Mouse (Mus musculus) embryonic fibroblast, embryonic 13.5 days (primary cell): ENCODE measurements around the gene Pik3c2g. TPM values are rescaled to one million over a fixed set of nuclear protein-coding genes. Genes with fewer than 3 reads are reported as not detected.

Experiments
- H3K27ac ChIP-seq: 2 replicates; pipeline ENCODE4 v1.5.1; 2012; ENCODE audit warnings: low read length, control low read depth, inconsistent platforms; ENCODE audit not compliant: insufficient read depth
- H3K4me1 ChIP-seq: 2 replicates; pipeline ENCODE4 v1.6.1; 2011; ENCODE audit warnings: low read length; ENCODE audit not compliant: control insufficient read depth, insufficient read depth
- H3K4me3 ChIP-seq: 2 replicates; pipeline ENCODE4 v1.5.1; 2011; ENCODE audit warnings: mild to moderate bottlenecking, control low read depth, low read length; ENCODE audit not compliant: insufficient read depth
- CTCF ChIP-seq: IDR thresholded peaks from 2 replicates; pipeline ENCODE4 v1.5.1; 2011; ENCODE audit warnings: mild to moderate bottlenecking, control low read depth, low read length, moderate library complexity, borderline replicate concordance; ENCODE audit not compliant: insufficient read depth
- POLR2A ChIP-seq: IDR thresholded peaks from 2 replicates; pipeline ENCODE4 v1.6.1; 2011; ENCODE audit warnings: low read depth, mild to moderate bottlenecking, control low read depth, low read length, moderate library complexity
- polyA plus RNA-seq: library from polyadenylated mRNA; stranded (reverse); fragments of >200 nt; gene quantifications from 2 replicates; pipeline ENCODE4 v1.2.4, GENCODE M21; 2011; ENCODE audit warnings: low read depth; ENCODE audit not compliant: missing spikeins, insufficient read length

Pik3c2g gene
- polyA plus RNA-seq, 1 experiment = not detected

- H3K4me1 ChIP-seq = no peaks in the 10 kb centered on the region
- no peak overlapping the region; the same call in 1 of the 2 replicates for H3K4me3 ChIP-seq
- H3K27ac ChIP-seq = no peak overlapping the region
- TF ChIP-seq CTCF (no peak), POLR2A (no peak)
These were observed 2.3 kb downstream of the Pik3c2g start for GRCm38 (mm10) chr6:139589291-139589690.

- H3K4me3 ChIP-seq = no peak overlapping the region
- no peak overlapping the region for H3K27ac ChIP-seq
- TF ChIP-seq POLR2A = no peak
- TF ChIP-seq CTCF = no peak
- no peaks in the 10 kb centered on the region for H3K4me1 ChIP-seq
These were observed 2.8 kb downstream of the Pik3c2g start for GRCm38 (mm10) chr6:139589854-139590253.

DNA sequence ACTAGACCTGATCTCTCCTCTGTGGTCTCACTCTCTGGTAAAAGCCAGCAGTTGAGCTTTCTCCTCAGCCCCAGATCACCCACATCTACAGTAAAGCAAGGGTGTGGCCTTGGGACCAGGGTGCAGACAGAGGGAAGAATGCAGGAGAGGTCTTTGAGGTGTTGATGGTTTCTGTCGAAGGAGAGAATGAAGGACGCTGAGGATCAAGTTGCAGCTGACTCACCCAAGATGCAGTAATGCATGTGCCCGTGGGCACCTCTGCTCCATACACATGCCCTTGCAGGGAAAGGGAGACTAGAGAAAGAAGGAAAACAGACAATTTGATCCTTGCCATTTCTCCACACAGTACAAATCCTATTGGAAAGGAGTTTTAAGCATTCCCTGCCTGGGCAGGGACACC lies 5.1 kb downstream of the Pik3c2g start:
- H3K4me3 ChIP-seq = no peak overlapping the region
- no peaks in the 10 kb centered on the region for H3K4me1 ChIP-seq
- H3K27ac ChIP-seq = no peak overlapping the region
- TF ChIP-seq CTCF (no peak), POLR2A (no peak)

DNA sequence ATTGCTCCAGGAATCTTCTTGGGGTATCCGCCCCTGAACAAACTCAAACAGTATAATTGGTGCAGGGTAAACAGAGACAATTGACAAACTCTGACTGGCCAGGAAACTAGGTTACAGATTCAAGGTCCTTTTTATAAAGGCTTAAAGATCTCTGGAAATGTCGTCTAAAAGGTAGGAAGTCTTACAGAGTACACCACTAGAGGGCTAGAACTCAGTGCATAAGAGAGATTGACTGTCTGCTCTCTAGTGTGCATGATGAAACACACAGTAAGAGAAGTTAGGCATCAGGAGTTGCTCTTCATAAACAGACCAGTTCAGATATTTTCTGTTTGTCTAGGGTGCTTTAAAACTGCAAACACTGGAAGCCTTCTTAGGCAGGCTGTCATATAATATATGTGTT lies 9.4 kb downstream of the Pik3c2g start:
- TF ChIP-seq POLR2A = no peak
- Histone ChIP-seq H3K4me1 (no peaks in the 10 kb centered on the region), H3K4me3 (no peak overlapping the region), H3K27ac (peak overlapping the region; percentile 60; the same call in 1 of the 2 replicates)

DNA sequence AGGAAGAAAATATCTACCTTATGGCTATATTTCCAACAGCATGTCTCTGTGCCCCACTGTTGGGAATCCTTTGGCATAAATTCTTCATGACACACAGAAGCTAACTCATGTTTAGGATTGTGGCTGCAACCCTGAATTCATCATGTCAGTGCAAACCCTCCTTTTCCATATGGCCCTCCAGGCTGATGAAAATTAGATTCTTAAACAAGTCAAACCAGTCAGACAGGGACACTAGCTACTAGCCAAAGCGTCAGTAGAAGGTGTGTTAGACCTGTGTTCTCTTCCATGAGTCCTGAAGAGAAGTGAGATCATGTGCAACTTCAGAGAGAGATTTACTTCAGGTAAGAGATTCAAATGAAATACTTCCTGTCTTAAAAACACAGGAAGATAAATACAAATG lies 12.2 kb downstream of the Pik3c2g start:
- H3K4me1 ChIP-seq = no peaks in the 10 kb centered on the region
- TF ChIP-seq POLR2A (no peak), CTCF (no peak)
- H3K4me3 ChIP-seq = no peak overlapping the region
- no peak overlapping the region for H3K27ac ChIP-seq

DNA sequence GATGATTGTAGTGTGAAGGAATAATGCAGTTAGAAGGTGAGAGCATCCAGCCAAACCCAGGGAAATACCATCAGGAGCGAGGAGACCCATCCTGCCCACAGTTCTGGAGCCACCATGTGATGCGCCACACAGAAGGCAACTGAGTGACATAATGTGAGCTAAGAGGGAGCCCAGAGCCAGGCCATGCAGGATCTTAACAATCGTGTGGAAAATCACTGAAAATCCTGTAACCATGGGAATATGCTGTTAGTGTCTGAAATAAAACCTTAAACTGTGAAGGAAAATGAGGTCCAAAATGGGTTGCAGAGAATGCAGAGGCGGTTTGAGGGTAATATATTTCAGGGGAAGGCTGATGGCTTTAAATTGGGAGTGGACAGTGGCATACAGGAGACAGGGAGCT lies 31.8 kb downstream of the Pik3c2g start:
- H3K4me1 ChIP-seq = no peaks in the 10 kb centered on the region
- no peak overlapping the region for H3K4me3 ChIP-seq
- H3K27ac ChIP-seq = no peak overlapping the region
- no peak for TF ChIP-seq POLR2A
- no peak for TF ChIP-seq CTCF

GRCm38 (mm10) chr6:139624756-139625155 lies 37.7 kb downstream of the Pik3c2g start:
- TF ChIP-seq CTCF (no peak), POLR2A (no peak)
- Histone ChIP-seq H3K4me1 (no peaks in the 10 kb centered on the region), H3K27ac (no peak overlapping the region), H3K4me3 (no peak overlapping the region)

DNA sequence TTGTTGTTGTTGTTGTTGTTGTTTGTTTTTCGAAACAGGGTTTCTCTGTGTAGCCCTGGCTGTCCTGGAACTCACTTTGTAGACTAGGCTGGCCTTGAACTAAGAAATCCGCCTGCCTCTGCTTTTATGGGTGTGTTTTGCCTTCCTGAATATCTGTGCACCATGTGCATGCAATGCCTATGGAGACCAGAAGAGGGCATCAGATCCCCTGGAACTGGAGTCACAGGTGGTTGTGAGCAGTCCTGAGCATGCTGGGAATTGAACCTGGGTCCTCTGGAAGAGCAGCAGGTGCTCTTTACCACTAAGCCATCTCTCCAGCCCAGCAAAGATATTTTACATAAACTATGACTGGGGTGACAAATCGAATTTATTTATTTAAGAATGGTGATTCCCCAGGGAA lies 47.5 kb downstream of the Pik3c2g start:
- Histone ChIP-seq H3K4me1 (no peaks in the 10 kb centered on the region), H3K4me3 (no peak overlapping the region), H3K27ac (no peak overlapping the region)
- no peak for TF ChIP-seq CTCF
- TF ChIP-seq POLR2A = no peak

DNA sequence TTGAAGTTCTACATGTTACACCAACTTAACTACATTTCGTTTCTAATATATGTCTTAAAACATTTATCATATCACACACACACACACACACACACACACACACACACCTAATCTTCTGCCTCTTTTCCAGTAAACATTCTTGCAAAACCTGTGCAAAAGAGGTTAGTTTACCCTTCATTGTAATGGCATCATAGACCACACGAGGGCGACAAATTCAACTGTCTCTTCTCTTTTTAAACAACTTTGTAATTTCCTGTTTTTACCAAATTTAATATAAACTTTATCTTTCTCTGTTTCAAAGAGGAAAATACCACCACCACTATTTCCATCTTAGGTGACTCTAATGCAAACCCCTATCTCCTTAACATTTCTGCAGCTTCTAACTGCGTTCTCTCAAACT lies 68.4 kb downstream of the Pik3c2g start:
- H3K4me3 ChIP-seq = no peak overlapping the region
- no peak overlapping the region for H3K27ac ChIP-seq
- TF ChIP-seq POLR2A (no peak), CTCF (no peak)

DNA sequence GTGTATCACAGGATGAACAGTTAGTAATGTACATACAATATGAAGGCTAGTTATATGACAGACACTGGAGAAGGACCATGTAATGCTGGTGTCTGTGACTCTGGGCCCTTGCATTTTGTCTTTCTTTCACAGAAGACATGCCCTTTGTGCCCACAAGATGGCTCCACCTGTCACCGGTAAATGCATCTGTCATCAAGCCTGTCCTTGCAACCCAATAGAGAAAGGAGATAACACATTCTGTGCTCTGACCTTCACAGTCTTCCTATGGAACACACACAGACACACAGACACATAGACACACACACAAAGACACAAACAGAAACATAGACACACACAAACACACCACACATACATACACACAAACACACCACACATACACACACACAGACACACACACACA lies 75.4 kb downstream of the Pik3c2g start:
- Histone ChIP-seq H3K4me1 (no peaks in the 10 kb centered on the region), H3K4me3 (no peak overlapping the region), H3K27ac (no peak overlapping the region)
- TF ChIP-seq POLR2A = no peak
- peak; percentile 31; the same call in 1 of the 2 replicates for TF ChIP-seq CTCF

More for the DNA sequence above, 68.4 kb downstream of the Pik3c2g start:
- H3K4me1 ChIP-seq = no peaks in the 10 kb centered on the region

- Histone ChIP-seq H3K4me3 (no peak overlapping the region), H3K4me1 (no peaks in the 10 kb centered on the region), H3K27ac (no peak overlapping the region)
- TF ChIP-seq CTCF (no peak), POLR2A (no peak)
These were observed 131.5 kb downstream of the Pik3c2g start for GRCm38 (mm10) chr6:139718416-139718984.
